Mouse (Mus musculus) left cerebral cortex, postnatal 25 days (tissue): ENCODE measurements at regions not wholly inside any gene's neighbourhood (a gene's known extent, or its start where the extent isn't known, plus 50 kb on each side); places are given as distances from the start of the nearest gene placed in this dataset.
"Not testable (repeated sequence)": the region's sequence is repeated elsewhere in the genome, so short reads cannot be mapped to it uniquely, and the experiment has no call there.

Experiments
- DNase-seq, 2 experiments: peaks; one replicate each; pipeline ENCODE4 v3.0.0; 2022; ENCODE audit warnings: low spot score in 2 of 2, mixed read lengths in 1 of 2
- intact Hi-C: fragments of 180-260 bp; cut with DNase I; formaldehyde crosslinking; loops from one replicate; pipeline ENCODE4 v1.15.1; 2025

GRCm38 (mm10) chr9:5663886-5664285 is 318.7 kb downstream of the Casp12 start:
- intact Hi-C loops: no loop called here
- DNase-seq: no peak

- intact Hi-C loops: no loop called here
- DNase-seq: peak; percentile 2 to 59
Measured at GRCm38 (mm10) chr9:5673551-5673950, 328.3 kb downstream of the Casp12 start.

GRCm38 (mm10) chr9:5708482-5708881 is 363.3 kb downstream of the Casp12 start:
- intact Hi-C loops: no loop called here

GRCm38 (mm10) chr9:5709480-5709879 is 364.2 kb downstream of the Casp12 start:
- intact Hi-C loops: no loop called here
- DNase-seq: no peak

More at GRCm38 (mm10) chr9:5708482-5708881, 363.3 kb downstream of the Casp12 start:
- no peak for DNase-seq

- intact Hi-C loops, DNase-seq: not testable (repeated sequence)
Measured at GRCm38 (mm10) chr9:5718585-5718984, 373.4 kb downstream of the Casp12 start.

GRCm38 (mm10) chr9:5728843-5729242 is 383.6 kb downstream of the Casp12 start:
- intact Hi-C loops: no loop called here
- DNase-seq: no peak

- intact Hi-C loops: no loop called here
- peak in 1 of 2 experiments; percentile 11 for DNase-seq
Measured at GRCm38 (mm10) chr9:5752686-5753301, 407.6 kb downstream of the Casp12 start.

- intact Hi-C loops: no loop called here
Measured at GRCm38 (mm10) chr9:5753785-5754184, 408.6 kb downstream of the Casp12 start.

GRCm38 (mm10) chr9:5761215-5761614 is 407.2 kb upstream of the Pdgfd start:
- no peak for DNase-seq
- intact Hi-C loops: no loop called here

More at GRCm38 (mm10) chr9:5753785-5754184, 408.6 kb downstream of the Casp12 start:
- DNase-seq: no peak

- peak in 1 of 2 experiments; percentile 53 for DNase-seq
- intact Hi-C loops: no loop called here
Measured at GRCm38 (mm10) chr9:5769927-5770326, 398.5 kb upstream of the Pdgfd start.

- DNase-seq: no peak
- intact Hi-C loops: no loop called here
Measured at GRCm38 (mm10) chr9:5771158-5771557, 397.2 kb upstream of the Pdgfd start.
